Mouse (Mus musculus): ENCODE results near the gene Nat10. TPM values are rescaled to one million over a fixed set of nuclear protein-coding genes. Genes with fewer than 3 reads are reported as not detected.

Gene Nat10
- total RNA-seq (2023): 100 to 1,000 TPM; 106 TPM

GRCm38 (mm10) chr2:103760906-103761716, at the start of gene Nat10:
Gene Nat10, minus strand, starts transcription at chr2:103761270.

GRCm38 (mm10) chr2:103797491-103798009, 36.5 kb upstream of the Nat10 start, which contains the start of gene Caprin1:
Gene Caprin1, minus strand, starts transcription at chr2:103797649.

Other genes with a start within 250 kb of the Nat10 start
- 10 to 100 TPM; 72.5 to 81.7 TPM for gene Abtb2, start 195.0 kb downstream of the Nat10 start, total RNA-seq (2023)
- 100 to 1,000 TPM; 329 to 350 TPM for gene Caprin1, start 36.4 kb upstream of the Nat10 start, total RNA-seq (2023)
- 1 to 10 TPM; 4.5 to 8.2 TPM for gene Lmo2, start 196.7 kb upstream of the Nat10 start, total RNA-seq (2023)